Mouse (Mus musculus) midbrain, embryonic 12.5 days (tissue): ENCODE measurements at regions not wholly inside any gene's neighbourhood (a gene's known extent, or its start where the extent isn't known, plus 50 kb on each side); places are given as distances from the start of the nearest gene placed in this dataset.

Source experiments
- ATAC-seq: fragments of 200-750 bp; cut with Nextera tagmentation; 2 replicates; pipeline ENCODE4 v1.8.0; 2017; ENCODE audit warnings: low read depth, moderate TSS enrichment, moderate library complexity; ENCODE audit not compliant: low FRiP score
- H3K27ac ChIP-seq: fragments of 300-500 bp; sonication (generic); replicated peaks from 2 replicates; pipeline ENCODE4 v1.5.1; 2016; ENCODE audit warnings: mild to moderate bottlenecking
- H3K27me3 ChIP-seq: fragments of 300-500 bp; sonication (generic); 2 replicates; pipeline ENCODE4 v1.6.1; 2016; ENCODE audit warnings: mild to moderate bottlenecking
- H3K36me3 ChIP-seq: fragments of 300-500 bp; sonication (generic); 2 replicates; pipeline ENCODE4 v1.6.1; 2016
- H3K4me1 ChIP-seq: fragments of 300-500 bp; sonication (generic); 2 replicates; pipeline ENCODE4 v1.6.1; 2016
- H3K4me2 ChIP-seq: fragments of 300-500 bp; sonication (generic); replicated peaks from 2 replicates; pipeline ENCODE4 v1.6.1; 2016; ENCODE audit warnings: mild to moderate bottlenecking, moderate library complexity
- H3K4me3 ChIP-seq: fragments of 300-500 bp; sonication (generic); 2 replicates; pipeline ENCODE4 v1.5.1; 2016; ENCODE audit warnings: mild to moderate bottlenecking
- H3K9ac ChIP-seq: fragments of 300-500 bp; sonication (generic); replicated peaks from 2 replicates; pipeline ENCODE4 v1.6.1; 2016; ENCODE audit warnings: mild to moderate bottlenecking, moderate library complexity
- H3K9me3 ChIP-seq: fragments of 300-500 bp; sonication (generic); 2 replicates; pipeline ENCODE4 v1.6.1; 2016; ENCODE audit warnings: mild to moderate bottlenecking
- WGBS: fragments of 180-500 bp; shearing (Covaris S2); methylation state at CpG from one replicate; pipeline ENCODE4 v1.1.7; 2016; 5-methylcytosine and 5-hydroxymethylcytosine counted together

GRCm38 (mm10) chr2:149467801-149468200, 62.9 kb downstream of the Cst10 start:
- H3K9ac ChIP-seq, result no peak overlapping the region
- H3K9me3 ChIP-seq, result no peaks in the 10 kb centered on the region
- H3K27ac ChIP-seq, result no peak overlapping the region
- H3K36me3 ChIP-seq, result no peaks in the 10 kb centered on the region
- no peak overlapping the region for H3K4me3 ChIP-seq
- no peak overlapping the region for H3K4me2 ChIP-seq
- H3K27me3 ChIP-seq, result no peaks in the 10 kb centered on the region
- whole genome bisulfite sequencing, result 78% methylated on average over 2 of the region's 2 CpGs
- no peaks in the 10 kb centered on the region for H3K4me1 ChIP-seq
- no peak for ATAC-seq

- no peak overlapping the region for H3K27ac ChIP-seq
- no peaks in the 10 kb centered on the region for H3K9me3 ChIP-seq
- H3K9ac ChIP-seq, result no peak overlapping the region
- 77% methylated on average over 2 of the region's 2 CpGs for WGBS
- no peaks in the 10 kb centered on the region for H3K4me1 ChIP-seq
- ATAC-seq, result no peak
- no peak overlapping the region for H3K4me2 ChIP-seq
- H3K36me3 ChIP-seq, result no peaks in the 10 kb centered on the region
- no peaks in the 10 kb centered on the region for H3K27me3 ChIP-seq
- no peak overlapping the region for H3K4me3 ChIP-seq
Measured at GRCm38 (mm10) chr2:149472411-149472810, 67.6 kb downstream of the Cst10 start.

GRCm38 (mm10) chr2:149493280-149493988, 88.6 kb downstream of the Cst10 start:
- H3K27me3 ChIP-seq, result no peaks in the 10 kb centered on the region
- WGBS, result 60% methylated on average over 2 of the region's 2 CpGs
- no peaks in the 10 kb centered on the region for H3K9me3 ChIP-seq
- H3K4me2 ChIP-seq, result no peak overlapping the region
- H3K4me3 ChIP-seq, result no peak overlapping the region
- ATAC-seq, result no peak
- no peaks in the 10 kb centered on the region for H3K36me3 ChIP-seq
- H3K4me1 ChIP-seq, result no peaks in the 10 kb centered on the region
- no peak overlapping the region for H3K27ac ChIP-seq
- H3K9ac ChIP-seq, result no peak overlapping the region

DNA sequence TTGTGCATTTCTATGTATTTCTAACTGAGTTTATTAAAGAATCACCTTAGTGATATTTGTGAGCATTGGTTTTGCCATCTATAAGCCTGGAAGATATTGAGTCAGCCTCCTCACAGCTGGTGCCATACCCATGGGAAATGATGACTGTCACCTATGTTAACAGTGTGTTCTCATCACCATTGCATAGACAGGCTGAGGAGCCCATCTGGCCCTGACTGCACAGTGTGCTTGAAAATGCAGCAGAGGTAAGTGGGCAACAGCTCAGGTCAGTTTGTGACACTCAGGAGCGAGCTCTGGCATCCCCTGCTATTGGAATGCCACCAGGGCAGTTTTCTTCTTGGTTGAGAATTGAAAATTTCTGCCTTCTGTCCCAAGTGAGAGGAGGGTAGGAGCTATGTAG, 108.0 kb downstream of the Cst10 start:
- no peaks in the 10 kb centered on the region for H3K27me3 ChIP-seq
- H3K4me1 ChIP-seq, result no peaks in the 10 kb centered on the region
- 83% methylated on average over 1 of the region's 1 CpGs for WGBS
- no peak overlapping the region for H3K4me3 ChIP-seq
- H3K36me3 ChIP-seq, result no peaks in the 10 kb centered on the region
- H3K9me3 ChIP-seq, result no peaks in the 10 kb centered on the region
- H3K4me2 ChIP-seq, result no peak overlapping the region
- H3K27ac ChIP-seq, result no peak overlapping the region
- H3K9ac ChIP-seq, result no peak overlapping the region
- ATAC-seq, result peak; percentile 65; the same call in 1 of the 2 replicates

DNA sequence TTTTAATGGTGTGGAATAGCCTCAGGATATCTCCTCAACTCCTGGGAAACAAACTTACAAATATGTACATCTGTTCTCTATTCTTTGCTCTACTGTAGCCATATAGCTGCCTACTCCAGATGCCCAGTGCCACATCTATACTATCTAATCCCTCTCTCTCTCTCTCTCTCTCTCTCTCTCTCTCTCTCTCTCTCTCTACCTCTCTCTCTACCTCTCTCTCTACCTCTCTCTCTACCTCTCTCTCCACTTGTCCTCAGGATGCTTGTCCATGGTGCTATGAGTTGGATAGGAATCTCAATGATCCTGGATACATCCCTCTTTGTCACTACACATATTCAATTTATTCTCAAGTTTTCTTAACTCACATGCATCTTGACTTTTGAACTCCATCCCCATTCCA, 119.6 kb downstream of the Cst10 start:
- no peak for ATAC-seq
- Histone ChIP-seq H3K4me2 (no peak overlapping the region), H3K4me1 (no peaks in the 10 kb centered on the region), H3K9ac (no peak overlapping the region), H3K36me3 (no peaks in the 10 kb centered on the region), H3K27me3 (no peaks in the 10 kb centered on the region), H3K9me3 (no peaks in the 10 kb centered on the region), H3K4me3 (no peak overlapping the region), H3K27ac (no peak overlapping the region)

DNA sequence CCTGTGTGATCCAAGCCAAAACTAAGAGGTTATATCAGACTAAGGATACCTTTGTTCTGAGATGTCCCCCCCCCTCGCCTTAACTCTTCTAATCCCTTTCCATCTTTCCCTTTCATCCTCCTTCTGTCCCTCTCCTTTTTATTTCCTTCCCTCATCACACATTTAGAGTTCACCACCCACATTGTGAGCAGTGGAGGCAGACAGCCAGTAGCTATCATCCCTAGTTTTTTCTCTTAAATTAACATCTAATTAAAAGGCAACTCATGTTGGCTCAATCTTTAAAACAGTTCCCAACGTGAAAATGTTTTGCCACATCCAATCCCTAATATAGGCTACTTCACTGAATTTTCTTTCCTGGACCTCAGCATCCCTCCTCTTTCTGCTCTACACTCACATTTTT, 138.0 kb downstream of the Cst10 start:
- Histone ChIP-seq H3K27me3 (no peaks in the 10 kb centered on the region), H3K4me1 (no peaks in the 10 kb centered on the region), H3K4me3 (no peak overlapping the region), H3K27ac (no peak overlapping the region), H3K4me2 (no peak overlapping the region), H3K9me3 (no peaks in the 10 kb centered on the region), H3K9ac (no peak overlapping the region), H3K36me3 (no peaks in the 10 kb centered on the region)
- no peak for ATAC-seq
- 75% methylated on average over 2 of the region's 2 CpGs for WGBS

DNA sequence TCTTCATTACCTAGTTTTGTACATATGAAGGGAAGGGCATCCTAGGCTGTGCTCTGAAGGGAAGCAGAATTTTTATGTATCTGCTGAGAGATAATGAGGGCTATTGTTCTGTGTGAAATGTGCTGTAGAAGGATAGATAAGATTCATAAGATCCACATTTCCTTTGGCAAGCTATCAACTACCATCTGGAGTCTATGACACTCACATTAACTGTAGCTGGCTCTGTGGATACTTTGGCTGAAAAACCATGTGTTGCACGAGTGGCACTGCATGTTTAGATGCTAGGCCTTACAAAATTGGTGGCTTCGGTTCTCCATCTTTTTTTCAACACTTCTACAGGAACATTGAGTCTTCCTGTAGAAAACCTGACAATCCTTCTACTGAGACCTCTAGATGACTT, 140.9 kb downstream of the Cst10 start:
- H3K36me3 ChIP-seq, result no peaks in the 10 kb centered on the region
- ATAC-seq, result no peak
- no peak overlapping the region for H3K4me3 ChIP-seq
- no peaks in the 10 kb centered on the region for H3K9me3 ChIP-seq
- 80% methylated on average over 2 of the region's 2 CpGs for WGBS
- H3K27me3 ChIP-seq, result no peaks in the 10 kb centered on the region
- no peak overlapping the region for H3K4me2 ChIP-seq
- no peaks in the 10 kb centered on the region for H3K4me1 ChIP-seq
- no peak overlapping the region for H3K9ac ChIP-seq
- H3K27ac ChIP-seq, result no peak overlapping the region

GRCm38 (mm10) chr2:149546639-149547200, 141.9 kb downstream of the Cst10 start:
- no peak for ATAC-seq
- no peak overlapping the region for H3K27ac ChIP-seq

GRCm38 (mm10) chr2:149555209-149555608, 150.4 kb downstream of the Cst10 start:
- H3K4me2 ChIP-seq, result no peak overlapping the region
- no peak overlapping the region for H3K4me3 ChIP-seq
- no peak overlapping the region for H3K27ac ChIP-seq
- H3K36me3 ChIP-seq, result no peaks in the 10 kb centered on the region
- H3K9ac ChIP-seq, result no peak overlapping the region
- no peaks in the 10 kb centered on the region for H3K9me3 ChIP-seq
- no peaks in the 10 kb centered on the region for H3K4me1 ChIP-seq
- no peaks in the 10 kb centered on the region for H3K27me3 ChIP-seq
- ATAC-seq, result no peak

More at GRCm38 (mm10) chr2:149546639-149547200, 141.9 kb downstream of the Cst10 start:
- no peaks in the 10 kb centered on the region for H3K36me3 ChIP-seq
- H3K4me1 ChIP-seq, result no peaks in the 10 kb centered on the region
- H3K9me3 ChIP-seq, result no peaks in the 10 kb centered on the region
- no peak overlapping the region for H3K4me3 ChIP-seq
- H3K4me2 ChIP-seq, result no peak overlapping the region
- H3K27me3 ChIP-seq, result no peaks in the 10 kb centered on the region
- H3K9ac ChIP-seq, result no peak overlapping the region
- WGBS, result 86% methylated on average over 2 of the region's 2 CpGs

DNA sequence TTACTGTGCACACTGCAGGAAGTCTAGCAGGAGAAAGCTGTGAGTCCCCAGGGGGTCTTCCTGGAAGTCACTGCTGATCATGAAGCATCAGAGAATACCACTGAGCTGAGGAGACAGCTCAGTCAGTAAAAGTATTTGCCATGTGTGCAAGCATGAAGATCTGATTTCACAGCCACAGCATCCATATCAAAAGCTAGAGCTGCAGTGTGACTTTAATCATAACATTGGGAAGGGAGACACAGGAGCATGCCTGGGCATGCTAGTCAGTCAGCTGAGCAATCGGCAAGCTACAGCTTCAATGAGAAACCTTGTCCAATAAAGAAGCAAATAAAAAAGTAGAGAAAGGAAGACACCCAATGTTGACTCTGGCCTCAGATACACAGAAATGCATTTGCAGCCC, 168.9 kb downstream of the Cst10 start:
- H3K4me2 ChIP-seq, result no peak overlapping the region
- WGBS, result 71% methylated on average over 1 of the region's 1 CpGs
- no peak overlapping the region for H3K27ac ChIP-seq
- no peak overlapping the region for H3K9ac ChIP-seq
- no peak overlapping the region for H3K4me3 ChIP-seq
- H3K4me1 ChIP-seq, result no peaks in the 10 kb centered on the region
- H3K27me3 ChIP-seq, result no peaks in the 10 kb centered on the region
- no peaks in the 10 kb centered on the region for H3K9me3 ChIP-seq
- H3K36me3 ChIP-seq, result no peaks in the 10 kb centered on the region
- ATAC-seq, result no peak; the same call in 1 of the 2 replicates

- H3K9ac ChIP-seq, result no peak overlapping the region
- H3K4me1 ChIP-seq, result no peaks in the 10 kb centered on the region
- no peak overlapping the region for H3K4me3 ChIP-seq
- WGBS, result 76% methylated on average over 2 of the region's 2 CpGs
- no peaks in the 10 kb centered on the region for H3K27me3 ChIP-seq
- no peak overlapping the region for H3K4me2 ChIP-seq
- no peaks in the 10 kb centered on the region for H3K36me3 ChIP-seq
- H3K27ac ChIP-seq, result no peak overlapping the region
- H3K9me3 ChIP-seq, result no peaks in the 10 kb centered on the region
- no peak for ATAC-seq
Measured at GRCm38 (mm10) chr2:149602581-149602980, 197.7 kb downstream of the Cst10 start.

- no peaks in the 10 kb centered on the region for H3K36me3 ChIP-seq
- H3K27me3 ChIP-seq, result no peaks in the 10 kb centered on the region
- no peak overlapping the region for H3K27ac ChIP-seq
- H3K4me3 ChIP-seq, result no peak overlapping the region
- ATAC-seq, result no peak
- no peak overlapping the region for H3K4me2 ChIP-seq
- no peaks in the 10 kb centered on the region for H3K9me3 ChIP-seq
- 85% methylated on average over 3 of the region's 3 CpGs for WGBS
- H3K9ac ChIP-seq, result no peak overlapping the region
- no peaks in the 10 kb centered on the region for H3K4me1 ChIP-seq
Measured at GRCm38 (mm10) chr2:149613381-149613780, 208.5 kb downstream of the Cst10 start.
